Mouse (Mus musculus) midbrain, postnatal 0 days (tissue): Measurements from ENCODE around the gene Pip4k2a. TPM values are rescaled to one million over a fixed set of nuclear protein-coding genes. Genes with fewer than 3 reads are reported as not detected.

Experiments used
- ATAC-seq: fragments of 200-750 bp; cut with Nextera tagmentation; 2 replicates; pipeline ENCODE4 v1.8.0; 2017; ENCODE audit warnings: moderate number of reproducible peaks, mild to moderate bottlenecking, moderate TSS enrichment, moderate library complexity; ENCODE audit not compliant: low FRiP score
- DNase-seq: peaks from one replicate; pipeline ENCODE4 v3.0.0-alpha.2; 2015; ENCODE audit warnings: low spot score
- H3K27ac ChIP-seq: fragments of 300-500 bp; sonication (generic); 2 replicates; pipeline ENCODE4 v1.5.1; 2014; ENCODE audit warnings: low read depth, mild to moderate bottlenecking, low read length, mixed read lengths
- H3K27me3 ChIP-seq: fragments of 300-500 bp; sonication (generic); 2 replicates; pipeline ENCODE4 v1.6.1; 2014; ENCODE audit warnings: low read length, control low read depth, mixed read lengths; ENCODE audit not compliant: insufficient read depth
- H3K36me3 ChIP-seq: fragments of 300-500 bp; sonication (generic); 2 replicates; pipeline ENCODE4 v1.6.1; 2014; ENCODE audit warnings: low read length, control low read depth, mixed read lengths; ENCODE audit not compliant: insufficient read depth
- H3K4me1 ChIP-seq: fragments of 300-500 bp; sonication (generic); 2 replicates; pipeline ENCODE4 v1.6.1; 2014; ENCODE audit warnings: mild to moderate bottlenecking, control low read depth, antibody characterized with exemption, low read length, mixed read lengths; ENCODE audit not compliant: insufficient read depth
- H3K4me2 ChIP-seq: fragments of 300-500 bp; sonication (generic); 2 replicates; pipeline ENCODE4 v1.6.1; 2014; ENCODE audit warnings: low read depth, mild to moderate bottlenecking, low read length, mixed read lengths; ENCODE audit not compliant: poor library complexity, severe bottlenecking
- H3K4me3 ChIP-seq: fragments of 300-500 bp; sonication (generic); 2 replicates; pipeline ENCODE4 v1.5.1; 2014; ENCODE audit warnings: low read depth, mild to moderate bottlenecking, low read length, moderate library complexity
- H3K9ac ChIP-seq: fragments of 300-500 bp; sonication (generic); replicated peaks from 2 replicates; pipeline ENCODE4 v1.6.1; 2014; ENCODE audit warnings: mild to moderate bottlenecking, low read length, moderate library complexity, mixed read lengths; ENCODE audit not compliant: poor library complexity, severe bottlenecking
- H3K9me3 ChIP-seq: fragments of 300-500 bp; sonication (generic); 2 replicates; pipeline ENCODE4 v1.6.1; 2016; ENCODE audit warnings: low read length, control low read depth
- CTCF ChIP-seq: IDR thresholded peaks from 2 replicates; pipeline ENCODE4 v1.5.1; 2016; ENCODE audit warnings: antibody characterized with exemption, mild to moderate bottlenecking
- WGBS: fragments of 180-500 bp; shearing (Covaris S2); extraction: QIAGEN DNeasy Blood & Tissue Kit; methylation state at CpG from one replicate; pipeline ENCODE4 v1.1.7; 2014; 5-methylcytosine and 5-hydroxymethylcytosine counted together
- polyA plus RNA-seq: library from polyadenylated mRNA; unstranded; fragments of >200 nt; fragmentation: Nextera tagmentation; extraction: Ambion mirVana; gene quantifications from 2 replicates; pipeline ENCODE4 v1.2.1, GENCODE M21; 2015
- total RNA-seq: library from RNA; depleted of rRNA; stranded (reverse); fragments of >200 nt; gene quantifications from 2 replicates; pipeline ENCODE4 v1.2.3, GENCODE M21; 2014

Pip4k2a gene
- total and polyA plus RNA-seq, 2 experiments from 2014 or later, result 7.1 to 8.1 TPM

DNA sequence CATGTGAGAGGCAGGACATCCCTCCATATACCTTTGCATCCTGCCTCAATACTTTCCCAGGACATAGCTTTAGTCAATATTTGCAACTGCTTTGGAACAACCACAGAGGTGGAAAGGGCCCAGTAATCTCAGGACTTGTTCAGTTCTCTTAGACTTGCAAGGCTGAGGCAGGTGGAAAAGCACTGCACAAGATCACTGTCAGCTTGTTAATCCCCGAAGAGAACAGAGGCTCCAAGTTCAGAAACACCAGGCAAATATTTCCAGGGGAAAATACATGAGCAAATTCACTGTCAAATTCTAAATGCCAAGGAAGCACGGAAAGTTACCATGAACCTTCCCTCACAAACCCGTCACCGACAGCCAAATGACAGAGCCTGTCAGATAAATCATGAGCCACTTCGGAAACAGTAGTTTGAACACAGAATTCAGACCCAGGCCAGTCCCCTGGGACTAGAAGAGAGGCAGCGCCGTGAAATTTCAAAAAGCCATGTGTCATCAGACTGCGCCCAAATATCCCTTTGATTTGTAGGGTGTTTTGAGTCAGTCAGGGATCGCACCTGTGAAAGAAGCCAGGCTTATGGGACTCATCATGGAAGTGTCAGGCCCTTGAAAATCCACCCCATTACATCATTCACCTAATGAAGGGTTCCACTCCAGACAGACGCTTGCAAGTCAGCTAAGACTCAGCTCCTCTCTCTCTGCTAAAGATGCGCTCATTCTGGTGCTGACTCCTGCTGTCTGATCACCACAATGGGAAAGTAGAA lies 184.1 kb downstream of the Pip4k2a start:
- no peaks in the 10 kb centered on the region for H3K9me3 ChIP-seq
- no peaks in the 10 kb centered on the region for H3K36me3 ChIP-seq
- H3K9ac ChIP-seq, result no peak overlapping the region
- 72% methylated on average over 11 of the region's 11 CpGs for WGBS
- ATAC-seq (no peak), DNase-seq (no peak)
- H3K4me3 ChIP-seq, result no peak overlapping the region
- no peaks in the 10 kb centered on the region for H3K27me3 ChIP-seq
- H3K4me1 ChIP-seq, result no peaks in the 10 kb centered on the region
- no peak overlapping the region for H3K27ac ChIP-seq
- H3K4me2 ChIP-seq, result no peak overlapping the region
- no peak for TF ChIP-seq CTCF

DNA sequence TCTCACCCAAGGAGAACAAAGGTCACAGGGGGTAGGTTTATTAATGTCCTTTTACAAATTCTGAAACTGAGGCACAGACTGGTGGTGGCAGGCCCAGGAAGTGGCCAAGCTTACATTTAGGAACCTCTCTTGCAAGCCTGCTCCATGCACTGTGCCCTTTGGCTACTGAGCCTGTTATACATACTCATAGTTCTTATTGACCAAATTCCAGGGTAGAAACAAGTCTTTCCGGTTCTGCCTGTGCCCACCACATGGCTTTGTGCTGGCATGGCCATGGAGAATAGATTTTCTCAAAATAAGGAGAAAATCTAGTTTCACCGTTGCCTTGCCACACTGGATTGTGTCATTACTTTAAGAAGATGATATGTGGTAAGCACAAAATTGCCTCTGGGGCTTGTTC lies 190.0 kb downstream of the Pip4k2a start:
- H3K27me3 ChIP-seq, result no peaks in the 10 kb centered on the region; the same call in 1 of the 2 replicates
- no peaks in the 10 kb centered on the region for H3K36me3 ChIP-seq
- DNase-seq (no peak), ATAC-seq (no peak)
- H3K27ac ChIP-seq, result no peak overlapping the region
- H3K9ac ChIP-seq, result no peak overlapping the region
- H3K4me3 ChIP-seq, result no peak overlapping the region
- 0 out of 2 replicates have a peak, but pooled peaks cover under 1% of the 10 kb centered on the region for H3K4me1 ChIP-seq
- 73% methylated on average over 2 of the region's 2 CpGs for WGBS
- TF ChIP-seq CTCF, result no peak
- no peak overlapping the region for H3K4me2 ChIP-seq
- H3K9me3 ChIP-seq, result no peaks in the 10 kb centered on the region

DNA sequence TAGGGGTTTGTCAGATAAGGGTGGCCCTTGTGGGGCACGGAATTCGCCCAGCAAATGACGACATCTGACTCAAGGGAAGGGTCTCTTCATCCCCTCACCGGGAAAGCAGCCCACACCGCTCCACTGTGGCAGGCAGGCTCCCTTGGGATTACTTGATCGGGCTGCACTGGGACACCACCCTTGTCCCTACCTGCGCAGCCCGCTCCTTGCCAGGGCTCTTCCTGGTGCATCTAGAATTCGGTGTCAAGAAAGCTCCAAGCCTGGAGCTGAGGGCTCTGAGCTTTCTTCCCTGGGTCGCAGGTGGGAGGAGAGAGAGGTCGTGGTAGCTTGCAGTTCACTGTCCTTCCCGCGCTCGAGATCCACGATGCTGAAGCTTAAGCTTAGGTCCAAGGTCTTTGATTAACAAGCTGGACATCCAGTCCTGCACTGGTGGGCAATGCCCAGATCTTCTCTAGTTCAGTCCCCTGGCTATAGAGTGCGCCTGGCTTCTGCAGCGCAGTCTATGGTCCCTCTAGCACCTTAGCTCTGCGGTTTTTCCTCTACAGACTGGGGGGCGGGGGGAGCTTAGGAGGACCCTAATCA lies 196.6 kb downstream of the Pip4k2a start:
- H3K9ac ChIP-seq, result no peak overlapping the region
- H3K9me3 ChIP-seq, result no peaks in the 10 kb centered on the region
- H3K4me1 ChIP-seq, result 0 out of 2 replicates have a peak, but pooled peaks cover 3% of the 10 kb centered on the region
- no peak for ATAC-seq
- WGBS, result 16% methylated on average over 19 of the region's 19 CpGs
- no peaks in the 10 kb centered on the region for H3K36me3 ChIP-seq
- H3K4me3 ChIP-seq, result peak overlapping the region; percentile 44; the same call in 1 of the 2 replicates
- TF ChIP-seq CTCF, result no peak
- H3K27me3 ChIP-seq, result no peaks in the 10 kb centered on the region; the same call in 1 of the 2 replicates
- H3K27ac ChIP-seq, result no peak overlapping the region
- no peak for DNase-seq
- H3K4me2 ChIP-seq, result peak overlapping the region; percentile 57

DNA sequence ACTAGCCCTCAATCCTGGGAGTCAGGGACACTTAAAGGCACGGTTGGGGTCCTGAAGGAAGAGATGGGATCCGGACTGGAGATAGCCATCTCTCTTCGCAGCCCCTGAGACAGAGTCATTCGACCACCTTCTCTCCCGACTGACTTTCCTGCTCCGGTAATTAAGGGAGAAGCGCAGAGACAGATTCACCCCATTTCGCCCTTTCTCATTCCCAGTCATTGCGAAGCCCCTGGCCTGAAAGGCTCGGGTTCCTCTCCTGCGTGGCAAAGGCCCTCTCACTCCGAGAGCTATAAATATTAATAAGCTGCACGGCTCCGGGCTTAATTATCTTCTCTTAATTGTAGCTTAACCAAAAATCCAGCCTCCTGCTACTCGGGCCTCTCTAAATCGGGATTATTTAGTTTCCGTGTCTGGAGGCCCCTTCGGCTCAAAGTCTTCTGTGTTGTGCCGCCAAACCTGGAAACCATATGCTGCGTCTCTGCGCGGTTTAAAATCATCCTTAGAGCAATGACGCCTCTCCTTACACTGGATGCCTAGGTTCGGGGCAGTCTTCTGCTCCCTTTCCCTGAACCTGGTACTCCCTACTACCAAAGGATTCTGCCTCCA lies 197.2 kb downstream of the Pip4k2a start:
- WGBS, result 5% methylated on average over 24 of the region's 24 CpGs
- Histone ChIP-seq H3K36me3 (no peaks in the 10 kb centered on the region), H3K9ac (peak overlapping the region; percentile 62; the same call in 1 of the 2 replicates), H3K4me1 (0 out of 2 replicates have a peak, but pooled peaks cover 3% of the 10 kb centered on the region), H3K27me3 (no peaks in the 10 kb centered on the region; the same call in 1 of the 2 replicates), H3K4me2 (peak overlapping the region; percentile 57), H3K4me3 (peak overlapping the region; percentile 44), H3K27ac (peak overlapping the region; percentile 87), H3K9me3 (no peaks in the 10 kb centered on the region)
- DNase-seq, result no peak
- no peak for TF ChIP-seq CTCF
- ATAC-seq, result peak; percentile 17; the same call in 1 of the 2 replicates

DNA sequence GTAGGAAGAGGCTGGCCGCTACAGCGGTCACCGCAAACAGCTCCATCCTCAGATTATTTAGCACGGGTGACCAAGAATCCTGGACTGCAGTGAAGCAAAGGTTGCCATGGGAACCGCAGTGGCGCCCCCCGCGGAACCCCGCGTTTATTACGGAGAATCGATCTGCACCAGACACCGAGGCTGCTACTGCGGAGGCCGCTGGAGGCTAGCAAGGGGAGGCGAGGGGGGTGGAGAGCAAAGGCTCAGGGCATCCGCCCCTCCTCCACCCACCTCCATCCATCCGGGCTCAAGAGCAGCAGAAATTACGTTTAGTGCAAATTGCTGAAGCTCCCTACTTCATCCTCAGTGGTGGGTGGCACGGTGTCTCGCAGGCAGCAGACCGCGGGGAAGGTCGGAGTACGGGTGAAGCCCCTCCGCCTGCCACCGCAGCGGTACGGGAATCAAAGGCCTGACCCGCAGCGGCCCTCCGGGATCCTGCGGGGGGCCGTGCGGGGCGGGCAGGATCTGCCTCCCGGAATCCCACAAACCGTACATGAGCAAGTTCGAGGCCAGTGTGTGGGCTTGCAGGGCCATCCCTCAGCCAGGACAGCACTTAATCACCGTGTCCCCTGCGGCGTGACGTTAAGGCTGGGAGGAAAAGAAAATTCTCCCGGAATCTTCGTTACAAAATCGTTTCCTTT lies 197.8 kb downstream of the Pip4k2a start:
- peak; percentile 68 for TF ChIP-seq CTCF
- H3K4me3 ChIP-seq, result peak overlapping the region; percentile 44
- peak overlapping the region; percentile 87 for H3K27ac ChIP-seq
- ATAC-seq, result peak; percentile 86
- peak overlapping the region; percentile 57 for H3K4me2 ChIP-seq
- H3K9ac ChIP-seq, result peak overlapping the region; percentile 62
- no peaks in the 10 kb centered on the region; the same call in 1 of the 2 replicates for H3K27me3 ChIP-seq
- no peaks in the 10 kb centered on the region for H3K36me3 ChIP-seq
- no peaks in the 10 kb centered on the region for H3K9me3 ChIP-seq
- peak; percentile 90 for DNase-seq
- 1% methylated on average over 46 of the region's 46 CpGs for WGBS
- 0 out of 2 replicates have a peak, but pooled peaks cover 3% of the 10 kb centered on the region for H3K4me1 ChIP-seq
